Mouse (Mus musculus) embryonic stem cell, embryonic (primary cell): Measurements from ENCODE around the gene Cdhr2.

Experiments
- CTCF ChIA-PET, 4 experiments: fragments of 300-600 bp in 2 of 4; fragments of 350-600 bp in 2 of 4; sonication (Branson Sonifier 250); formaldehyde crosslinking; loops; one replicate each; lab custom pipeline; 2022; ENCODE audit warnings: inconsistent platforms in 2 of 4; lab: Charles Lee
- POLR2A ChIA-PET, 4 experiments: fragments of 300-600 bp in 2 of 4; fragments of 350-600 bp in 2 of 4; sonication (Branson Sonifier 250); formaldehyde crosslinking; loops; one replicate each; lab custom pipeline; 2022; ENCODE audit warnings: antibody characterized with exemption in 4 of 4, inconsistent platforms in 1 of 4; lab: Charles Lee

The Cdhr2 gene

DNA sequence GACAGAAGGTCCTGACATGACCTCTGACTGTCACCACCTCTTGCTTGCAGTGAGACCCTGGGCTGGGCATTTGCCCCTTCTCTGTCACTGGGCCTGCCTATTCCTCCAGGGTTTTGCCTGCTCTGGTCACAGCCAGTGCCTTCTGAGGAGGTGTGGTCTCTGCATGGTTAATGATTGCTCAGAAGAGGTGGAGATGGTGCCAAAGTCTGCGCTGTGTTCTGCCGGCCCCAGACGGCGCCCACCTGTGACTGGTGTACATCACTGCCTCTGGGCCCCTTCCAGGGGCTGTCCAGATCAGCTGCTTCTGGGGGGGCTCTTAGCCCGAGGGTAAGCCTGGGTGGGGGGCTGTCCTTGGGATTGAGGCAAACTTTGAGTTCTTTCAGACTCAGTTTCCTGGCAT lies at the start of gene Cdhr2:
Cdhr2 (plus strand) TSS at position 219 of the 400 bp plus-strand sequence.
- ChIA-PET POLR2A (interaction anchor here in 2 of 4 experiments (0.7 to 1.5 kb wide), 2 partner anchors 8 to 13 kb away, joined by 3 read pairs; no protein-coding TSS in a partner anchor), CTCF (interaction anchor here in 3 of 4 experiments (0.5 to 0.7 kb wide), 4 partner anchors 16 to 748 kb away, joined by 3 to 6 read pairs (median 4); no protein-coding TSS in a partner anchor)

DNA sequence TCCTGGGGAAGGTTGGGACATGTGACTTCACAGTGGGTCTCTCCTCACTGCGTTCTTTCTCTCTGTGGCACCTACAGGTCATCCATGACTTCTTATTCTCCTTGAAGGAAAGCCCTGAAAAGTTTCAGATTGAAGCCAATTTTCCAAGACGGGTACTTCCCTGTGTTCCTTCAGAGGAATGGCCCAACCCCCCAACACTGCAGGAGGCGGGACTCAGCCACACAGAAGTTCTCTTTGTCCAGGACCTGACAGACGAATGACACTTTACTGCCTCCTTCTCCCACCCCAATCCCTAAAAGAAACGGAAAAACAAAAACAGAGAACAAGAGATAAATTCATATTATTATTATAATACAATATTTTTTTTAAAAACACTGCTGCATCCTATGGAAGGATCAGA lies 40.4 kb upstream of the Cdhr2 start:
- ChIA-PET CTCF (interaction anchor here in 1 of 4 experiments (0.6 to 1.6 kb wide), 3 partner anchors 27 to 263 kb away, joined by 3 read pairs; partner anchors contain the start of gene Simc1), POLR2A (interaction anchor here in 2 of 4 experiments (1.4 to 1.6 kb wide), 2 partner anchors 15 to 27 kb away, joined by 3 to 5 read pairs; no protein-coding TSS in a partner anchor)

- POLR2A ChIA-PET, result interaction anchor here in 2 of 4 experiments (1.4 to 1.6 kb wide), 2 partner anchors 15 to 26 kb away, joined by 3 to 5 read pairs; no protein-coding TSS in a partner anchor
Measured at GRCm38 (mm10) chr13:54661358-54661757, 39.9 kb upstream of the Cdhr2 start.

DNA sequence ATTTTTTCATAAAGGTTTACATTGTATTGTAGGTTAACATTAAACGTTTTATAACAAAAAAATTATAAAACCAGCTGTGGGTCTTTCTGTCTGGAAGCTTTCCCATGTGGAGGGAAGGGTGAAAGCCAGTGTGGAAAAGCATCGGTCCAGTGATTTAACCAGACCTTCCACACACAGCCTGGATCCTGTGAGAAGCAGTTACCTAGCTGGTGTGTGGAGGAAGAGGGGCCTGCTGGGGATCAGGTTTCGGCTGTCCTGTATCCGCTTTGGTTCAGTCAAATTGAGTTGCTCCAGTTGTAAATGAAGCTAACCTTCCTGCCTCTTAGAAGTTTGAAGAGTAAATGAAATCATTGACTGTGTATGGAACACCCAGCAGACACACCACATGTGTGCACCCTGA lies 37.3 kb upstream of the Cdhr2 start:
- POLR2A ChIA-PET, result interaction anchor here in 3 of 4 experiments (0.5 to 2.8 kb wide), 12 partner anchors 9 to 546 kb away, joined by 3 to 9 read pairs (median 3); no protein-coding TSS in a partner anchor
- CTCF ChIA-PET, result interaction anchor here in 1 of 4 experiments (0.6 to 1.0 kb wide), 2 partner anchors 20 to 216 kb away, joined by 3 read pairs; no protein-coding TSS in a partner anchor

More at GRCm38 (mm10) chr13:54661358-54661757, 39.9 kb upstream of the Cdhr2 start:
- CTCF ChIA-PET, result interaction anchor here in 1 of 4 experiments (1.0 to 1.6 kb wide), 2 partner anchors 9 to 27 kb away, joined by 3 read pairs; no protein-coding TSS in a partner anchor

- CTCF ChIA-PET, result interaction anchor here in 1 of 4 experiments (0.6 to 1.0 kb wide), 2 partner anchors 19 to 217 kb away, joined by 3 read pairs; no protein-coding TSS in a partner anchor
- POLR2A ChIA-PET, result interaction anchor here (0.5 to 2.8 kb wide), 11 partner anchors 8 to 546 kb away, joined by 3 to 11 read pairs (median 4); no protein-coding TSS in a partner anchor
Measured at GRCm38 (mm10) chr13:54664509-54664908, 36.8 kb upstream of the Cdhr2 start.

GRCm38 (mm10) chr13:54665062-54665461 lies 36.2 kb upstream of the Cdhr2 start:
- ChIA-PET POLR2A (interaction anchor here in 3 of 4 experiments (0.6 to 2.8 kb wide), 9 partner anchors 8 to 69 kb away, joined by 3 to 11 read pairs (median 4); no protein-coding TSS in a partner anchor), CTCF (interaction anchor here in 1 of 4 experiments (0.6 kb wide), 1 partner anchor 56 kb away, joined by 3 read pairs; no protein-coding TSS in a partner anchor)

DNA sequence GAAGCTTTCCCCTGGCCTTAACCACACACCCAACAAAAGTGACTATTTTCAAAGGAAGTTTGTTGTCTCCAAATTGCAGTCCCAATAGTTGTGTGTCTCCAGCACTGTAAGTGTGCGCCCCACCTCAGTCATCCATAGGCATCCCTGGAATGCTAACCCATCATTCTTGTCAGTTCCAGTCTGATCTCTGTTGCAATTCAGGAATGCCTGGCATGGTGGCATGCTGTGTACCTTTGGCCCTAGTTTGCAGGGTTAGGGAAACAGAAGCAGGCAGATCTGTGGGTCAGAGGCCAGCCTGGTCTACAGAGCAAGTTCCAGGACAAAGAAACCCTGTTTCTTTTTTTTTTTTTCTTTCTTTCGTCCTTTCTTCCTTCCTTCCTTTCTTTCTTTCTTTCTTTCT lies 30.8 kb upstream of the Cdhr2 start:
- ChIA-PET POLR2A (interaction anchor here in 2 of 4 experiments (1.1 to 6.7 kb wide), 8 partner anchors 7 to 167 kb away, joined by 3 to 34 read pairs (median 4); partner anchors contain the start of genes Rnf44 (in 1 of the 2) and Simc1 (in 1 of the 2)), CTCF (interaction anchor here in 1 of 4 experiments (0.6 to 1.0 kb wide), 2 partner anchors 47 to 224 kb away, joined by 3 to 8 read pairs; no protein-coding TSS in a partner anchor)

DNA sequence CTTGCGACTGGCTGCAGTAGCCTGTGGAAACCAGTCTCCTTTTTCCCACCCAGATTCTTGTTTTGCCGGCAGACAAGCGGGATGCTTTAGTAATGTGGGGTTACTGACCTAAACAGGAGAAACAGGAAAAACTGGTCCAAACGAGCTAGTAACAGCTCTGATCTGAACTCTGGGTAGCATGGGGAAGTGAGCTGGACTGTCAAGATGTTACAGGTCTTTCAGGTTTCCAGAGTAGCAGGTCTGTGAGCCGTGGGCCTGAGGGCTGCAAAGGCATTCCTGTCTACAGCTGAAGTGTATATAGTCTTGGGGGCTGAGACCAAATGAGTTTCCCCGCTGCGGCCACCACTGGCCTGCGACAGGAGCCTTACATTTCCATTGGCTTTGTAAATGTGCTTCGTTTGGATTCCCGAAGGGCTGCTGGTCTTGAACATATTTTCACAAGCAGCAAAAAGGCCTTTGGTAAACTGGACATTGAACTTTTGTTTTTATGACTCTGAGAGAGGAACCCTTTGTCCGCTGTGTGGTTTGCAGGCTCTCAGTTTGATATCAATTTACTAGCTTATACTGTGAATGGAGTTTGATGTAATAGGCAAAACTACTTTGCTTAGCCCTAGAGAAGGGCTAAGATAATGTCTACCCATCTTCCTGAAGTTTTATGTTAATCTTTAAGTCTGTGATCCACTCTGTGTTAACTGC lies 25.2 kb upstream of the Cdhr2 start:
- ChIA-PET CTCF (no interaction called here), POLR2A (interaction anchor here in 3 of 4 experiments (0.9 to 4.2 kb wide), 5 partner anchors 9 to 23 kb away, joined by 3 to 30 read pairs (median 3); no protein-coding TSS in a partner anchor)

GRCm38 (mm10) chr13:54678263-54678662 lies 23.0 kb upstream of the Cdhr2 start:
- ChIA-PET POLR2A (interaction anchor here in 3 of 4 experiments (0.6 to 4.2 kb wide), 10 partner anchors 8 to 1010 kb away, joined by 3 to 30 read pairs (median 4); partner anchors contain the start of gene Rnf44 (in 1 of the 3)), CTCF (interaction anchor here in 1 of 4 experiments (0.6 kb wide), 1 partner anchor 212 kb away, joined by 3 read pairs; no protein-coding TSS in a partner anchor)

- CTCF ChIA-PET, result no interaction called here
Measured at GRCm38 (mm10) chr13:54680184-54680853, 20.9 kb upstream of the Cdhr2 start.

GRCm38 (mm10) chr13:54681291-54681690 lies 20.0 kb upstream of the Cdhr2 start:
- ChIA-PET POLR2A (interaction anchor here in 2 of 4 experiments (0.6 to 1.2 kb wide), 5 partner anchors 9 to 183 kb away, joined by 3 to 4 read pairs (median 3); no protein-coding TSS in a partner anchor), CTCF (interaction anchor here in 2 of 4 experiments (0.5 to 0.6 kb wide), 2 partner anchors 614 to 1848 kb away, joined by 3 read pairs; no protein-coding TSS in a partner anchor)

More at GRCm38 (mm10) chr13:54680184-54680853, 20.9 kb upstream of the Cdhr2 start:
- POLR2A ChIA-PET, result no interaction called here

- POLR2A ChIA-PET, result interaction anchor here in 2 of 4 experiments (0.9 to 2.3 kb wide), 10 partner anchors 10 to 215 kb away, joined by 3 to 13 read pairs (median 3); partner anchors contain the start of genes Higd2a (in 1 of the 2), Nop16 (in 1 of the 2), Rnf44 (in 1 of the 2) and Thoc3 (in 1 of the 2)
- CTCF ChIA-PET, result interaction anchor here in 1 of 4 experiments (1.4 kb wide), 1 partner anchor 19 kb away, joined by 3 read pairs; no protein-coding TSS in a partner anchor
Measured at GRCm38 (mm10) chr13:54683301-54683700, 18.0 kb upstream of the Cdhr2 start.

GRCm38 (mm10) chr13:54684140-54684896 lies 16.9 kb upstream of the Cdhr2 start:
- POLR2A ChIA-PET, result interaction anchor here in 3 of 4 experiments (0.5 to 4.2 kb wide), 18 partner anchors 7 to 313 kb away, joined by 3 to 30 read pairs (median 3); partner anchors contain the start of genes Rnf44 (in 2 of the 3), Cplx2 (in 1 of the 3), Higd2a (in 1 of the 3) and Nop16 (in 1 of the 3)
- CTCF ChIA-PET, result interaction anchor here (0.6 to 1.7 kb wide), 8 partner anchors 12 to 437 kb away, joined by 3 to 9 read pairs (median 4); no protein-coding TSS in a partner anchor

- ChIA-PET POLR2A (interaction anchor here in 3 of 4 experiments (0.5 to 4.2 kb wide), 17 partner anchors 8 to 314 kb away, joined by 3 to 30 read pairs (median 4); partner anchors contain the start of genes Rnf44 (in 2 of the 3), Cplx2 (in 1 of the 3), Higd2a (in 1 of the 3) and Nop16 (in 1 of the 3)), CTCF (interaction anchor here (0.6 to 1.7 kb wide), 9 partner anchors 13 to 438 kb away, joined by 3 to 9 read pairs (median 4); no protein-coding TSS in a partner anchor)
Measured at GRCm38 (mm10) chr13:54685174-54685573, 16.1 kb upstream of the Cdhr2 start.

DNA sequence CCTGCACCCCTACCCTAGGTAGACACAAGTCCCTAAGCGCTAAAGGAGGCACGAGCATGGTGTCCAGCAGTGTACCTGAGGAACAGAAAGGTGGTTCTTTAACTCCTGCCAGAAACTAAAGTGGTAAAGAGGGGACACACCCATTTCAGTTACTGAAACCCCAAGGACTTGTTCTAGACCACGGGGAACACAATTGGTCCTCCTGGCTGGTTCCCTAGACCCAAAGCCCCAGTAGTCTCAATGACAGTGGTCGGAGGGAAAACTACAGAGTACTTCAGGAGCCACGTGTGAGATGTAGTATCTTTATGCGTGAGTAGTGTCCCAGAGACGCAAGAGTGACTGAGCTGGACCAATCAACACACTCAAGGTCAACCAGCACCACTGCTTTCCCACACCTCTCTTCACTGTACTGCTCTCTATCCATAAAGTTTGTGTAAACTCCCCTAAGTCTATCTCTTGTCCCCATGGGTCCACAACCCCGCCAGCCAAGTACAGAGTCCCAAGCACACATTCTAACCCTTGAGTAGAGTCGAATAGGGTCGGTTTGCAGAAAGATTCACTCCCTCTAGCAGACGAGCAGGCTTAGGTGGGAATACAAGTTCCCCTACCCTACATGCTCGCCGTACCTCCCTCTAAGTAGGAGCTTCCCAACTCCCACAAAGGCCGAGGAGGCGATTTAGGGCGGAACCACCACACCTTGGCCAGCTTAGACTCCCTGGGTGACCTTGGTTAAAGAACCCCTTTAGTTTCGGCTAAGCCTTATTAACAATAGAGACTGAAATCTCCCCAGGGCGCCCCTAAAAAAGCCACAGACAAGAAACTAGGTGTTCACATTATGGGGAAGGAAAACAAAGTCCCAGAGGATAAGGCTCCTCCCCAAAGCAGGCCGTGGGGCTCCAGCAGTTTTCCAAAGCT lies 14.9 kb upstream of the Cdhr2 start:
- ChIA-PET CTCF (interaction anchor here in 2 of 4 experiments (0.5 to 1.3 kb wide), 4 partner anchors 10 to 229 kb away, joined by 3 to 4 read pairs (median 3); partner anchors contain the start of gene Sncb (in 1 of the 2)), POLR2A (interaction anchor here in 3 of 4 experiments (0.5 to 4.2 kb wide), 29 partner anchors 9 to 229 kb away, joined by 3 to 34 read pairs (median 3); partner anchors contain the start of genes Higd2a (in 2 of the 3), Nop16 (in 2 of the 3), 4833439L19Rik (in 1 of the 3) and Faf2 (in 1 of the 3))
